Mouse (Mus musculus) heart, postnatal 0 days (tissue): ENCODE data around the gene Boc.

Source experiments
- CTCF ChIP-seq: IDR thresholded peaks from 2 replicates; pipeline ENCODE4 v1.5.1; 2016; ENCODE audit warnings: antibody characterized with exemption, control low read depth, low read depth
- EP300 ChIP-seq: IDR thresholded peaks from 2 replicates; pipeline ENCODE4 v1.6.1; 2016; ENCODE audit warnings: antibody characterized with exemption, low read depth

DNA sequence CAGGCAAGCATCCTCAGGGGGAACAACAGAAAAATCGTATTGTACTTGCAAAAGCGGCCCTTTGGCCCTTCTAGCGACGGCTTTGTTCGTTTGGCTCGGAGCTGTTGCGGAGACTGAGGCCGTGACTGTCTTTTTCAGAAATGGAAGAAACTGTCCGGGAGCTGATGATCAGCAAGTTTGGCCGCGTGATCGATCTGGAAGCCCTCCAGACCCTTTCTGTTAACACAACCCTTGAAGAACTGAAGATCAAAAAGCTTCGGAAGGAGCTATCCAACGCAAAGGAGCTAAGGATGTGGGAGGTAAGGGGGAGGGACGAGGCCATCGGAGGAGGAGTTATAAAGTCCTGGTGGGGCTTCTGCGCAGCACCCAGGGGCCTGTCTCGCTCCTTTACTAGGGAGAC, 79.9 kb downstream of the Boc start:
- TF ChIP-seq CTCF (no peak), EP300 (no peak)
